Mouse (Mus musculus): ENCODE results near the gene Acad12.

Acad12 gene

DNA sequence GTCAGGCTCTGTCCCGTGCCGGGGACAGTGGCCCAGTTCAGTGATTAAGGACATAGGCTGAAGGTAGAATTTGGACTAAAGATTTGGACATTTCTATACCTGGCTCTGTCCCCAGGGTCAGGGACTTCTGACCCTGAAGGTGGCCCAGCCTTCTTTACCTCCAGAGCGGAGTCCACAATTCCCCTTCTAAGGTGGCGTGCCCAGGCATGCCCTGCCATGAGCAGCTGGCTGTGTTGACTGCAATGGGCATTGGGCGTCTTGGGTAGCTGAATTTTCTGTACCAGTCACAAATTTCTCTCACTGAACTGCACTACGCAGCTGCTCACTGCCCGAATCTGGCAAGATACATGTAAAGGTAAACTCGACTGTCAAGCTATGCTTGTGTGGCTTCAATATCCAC, 36.8 kb downstream of the Acad12 start:
- no peak for DNase-seq

GRCm38 (mm10) chr5:121576927-121577488, 41.7 kb downstream of the Acad12 start:
- no peak for DNase-seq

DNA sequence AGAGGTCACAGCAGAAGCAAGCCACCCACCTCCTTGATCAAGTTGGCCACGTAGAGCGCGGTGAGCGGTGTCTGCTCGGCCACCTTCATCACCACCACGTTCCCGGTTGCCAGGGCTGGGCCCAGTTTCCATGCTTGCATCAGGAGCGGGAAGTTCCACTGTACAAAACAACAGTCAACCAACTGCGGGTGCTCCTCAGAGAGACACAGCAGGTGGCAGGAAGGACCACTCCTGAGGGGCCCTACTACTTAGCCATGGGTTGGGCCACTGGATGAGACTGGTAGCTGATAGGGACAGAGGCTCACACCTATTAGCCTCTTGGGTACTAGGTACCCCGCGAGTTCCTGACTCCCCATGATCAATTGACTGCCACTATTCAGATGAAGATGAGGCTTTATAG, 42.9 kb downstream of the Acad12 start:
- no peak for DNase-seq

GRCm38 (mm10) chr5:121574145-121574544, 44.6 kb downstream of the Acad12 start:
- no peak for DNase-seq

- no peak for DNase-seq
Measured at GRCm38 (mm10) chr5:121570787-121571186, 48.0 kb downstream of the Acad12 start.

DNA sequence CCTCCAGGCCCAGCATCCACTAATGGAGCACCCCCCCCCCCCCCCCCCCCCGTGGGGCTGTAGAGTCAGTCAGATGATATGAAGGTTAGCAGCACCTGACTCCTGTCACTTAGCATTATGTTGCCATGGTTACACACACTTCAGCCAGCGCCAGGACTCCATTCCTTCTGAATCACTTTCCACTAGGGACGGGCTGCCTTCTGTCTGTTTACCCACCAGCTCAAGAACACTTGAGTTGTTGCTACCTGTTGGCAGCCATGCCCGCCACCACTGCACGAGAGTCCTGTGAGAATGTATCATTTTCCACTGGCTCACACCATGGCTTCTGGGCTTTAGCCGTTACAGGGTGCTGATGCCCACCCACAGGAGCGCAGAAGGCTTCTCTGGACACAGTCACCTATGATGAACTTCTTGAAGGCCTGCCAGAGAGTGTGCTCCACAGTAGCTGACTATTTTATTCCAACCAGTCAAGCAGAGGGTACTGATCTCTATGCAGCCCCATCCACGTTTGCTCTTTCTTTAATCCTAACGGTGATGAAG, 48.8 kb downstream of the Acad12 start:
- no peak for DNase-seq

DNA sequence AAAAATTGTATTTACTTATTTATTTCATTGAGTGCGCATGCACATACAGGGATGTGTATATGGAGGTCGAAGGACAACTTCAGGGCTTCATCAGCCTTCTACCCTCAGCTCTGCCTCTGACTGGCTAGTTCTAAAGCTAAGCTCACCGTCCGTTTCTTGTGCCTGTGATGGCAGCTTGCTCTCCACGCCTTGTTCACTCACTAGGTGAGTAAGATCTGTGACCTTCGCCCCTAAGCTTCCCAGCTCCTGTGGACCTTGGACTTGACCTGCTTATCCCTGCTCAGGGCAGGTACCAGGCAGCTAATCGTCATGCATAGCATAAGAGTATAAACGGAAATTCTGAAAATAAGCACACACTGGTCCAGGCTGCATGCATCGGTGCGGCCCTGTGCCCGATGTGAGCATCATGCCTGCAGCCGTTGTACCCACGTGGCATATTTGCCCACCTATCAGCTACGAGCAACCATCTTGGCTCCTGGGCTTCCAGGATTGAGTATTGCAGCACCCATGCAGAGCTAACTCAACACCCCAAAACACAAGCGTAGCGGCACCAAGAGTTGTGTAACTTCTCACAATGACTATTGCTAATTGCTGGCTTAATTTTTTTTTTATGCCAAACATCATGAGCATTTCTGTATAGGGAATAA, 52.6 kb downstream of the Acad12 start:
- DNase-seq = peak; percentile 66

DNA sequence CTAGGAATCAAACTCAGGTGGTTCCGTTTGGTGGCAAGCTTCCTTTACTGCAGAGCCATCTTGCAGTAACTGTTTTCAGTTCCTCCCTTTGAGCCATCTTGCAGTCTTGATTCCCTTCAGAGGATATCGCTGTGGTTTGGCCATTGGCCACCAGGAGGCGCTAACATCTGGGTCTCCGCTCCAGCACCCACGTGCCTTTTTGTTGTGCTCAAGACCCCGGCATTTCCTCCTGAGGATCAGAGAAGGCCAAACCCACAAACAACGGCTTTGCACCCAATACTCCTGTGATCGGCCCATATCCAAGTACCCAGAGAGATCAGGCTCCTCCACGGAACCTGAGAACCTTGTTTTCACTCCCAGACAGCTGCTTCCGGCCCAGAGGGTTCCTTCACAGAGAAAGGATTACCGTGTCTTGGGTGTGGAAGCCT, 54.3 kb downstream of the Acad12 start:
- peak; percentile 89 for DNase-seq

DNA sequence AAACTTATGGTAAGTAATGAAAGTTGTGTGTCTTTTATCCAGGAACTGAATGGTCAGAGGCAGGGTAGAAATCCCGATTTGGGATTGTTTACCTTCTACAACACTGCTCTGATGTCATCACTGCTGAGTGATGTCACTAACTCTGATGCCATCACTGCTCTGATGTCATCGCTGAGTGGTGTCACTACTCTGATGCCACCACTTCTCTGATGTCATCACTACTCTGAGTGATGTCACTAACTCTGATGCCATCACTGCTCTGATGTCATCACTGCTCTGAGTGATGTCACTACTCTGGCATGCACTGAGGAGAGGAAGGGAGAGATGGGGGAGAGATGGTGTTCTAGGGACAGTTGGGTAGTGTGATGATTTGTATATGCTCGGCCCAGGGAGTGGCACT, 56.3 kb downstream of the Acad12 start:
- DNase-seq = no peak

GRCm38 (mm10) chr5:121549196-121549595, 69.5 kb downstream of the Acad12 start:
- DNase-seq = no peak

DNA sequence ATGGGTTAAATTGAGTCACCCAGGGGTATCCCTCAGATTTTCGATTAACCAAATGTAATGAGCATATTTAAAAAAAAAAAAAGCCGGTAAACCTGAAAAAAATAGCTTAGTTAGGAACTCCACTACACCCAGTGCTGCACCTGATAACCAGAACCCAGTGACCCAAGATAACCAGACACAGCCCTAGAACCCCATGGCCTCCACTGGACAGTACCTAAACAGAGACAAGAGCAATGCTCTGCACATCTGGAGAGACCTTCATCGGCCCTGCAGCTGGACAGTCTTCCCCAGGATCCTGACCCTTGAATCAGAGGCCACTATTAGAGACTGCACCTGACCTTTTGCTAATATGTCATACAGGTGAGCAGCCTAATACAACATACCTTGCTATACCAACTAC, 71.7 kb downstream of the Acad12 start:
- no peak for DNase-seq

All from kidney, adult 18-20 months (tissue).